Mouse (Mus musculus): ENCODE measurements around the gene Lrrfip1.

Gene Lrrfip1

GRCm38 (mm10) chr1:90998268-90998890 lies at the start of gene Lrrfip1:
Gene Lrrfip1 (plus strand): TSS chr1:90998737.
- DNase-seq (ENCODE audit: low read depth, low spot score) = peak; percentile 28

- no peak for DNase-seq (ENCODE audit: low read depth, low spot score)
Measured at GRCm38 (mm10) chr1:90949309-90949708, 49.2 kb upstream of the Lrrfip1 start.

DNA sequence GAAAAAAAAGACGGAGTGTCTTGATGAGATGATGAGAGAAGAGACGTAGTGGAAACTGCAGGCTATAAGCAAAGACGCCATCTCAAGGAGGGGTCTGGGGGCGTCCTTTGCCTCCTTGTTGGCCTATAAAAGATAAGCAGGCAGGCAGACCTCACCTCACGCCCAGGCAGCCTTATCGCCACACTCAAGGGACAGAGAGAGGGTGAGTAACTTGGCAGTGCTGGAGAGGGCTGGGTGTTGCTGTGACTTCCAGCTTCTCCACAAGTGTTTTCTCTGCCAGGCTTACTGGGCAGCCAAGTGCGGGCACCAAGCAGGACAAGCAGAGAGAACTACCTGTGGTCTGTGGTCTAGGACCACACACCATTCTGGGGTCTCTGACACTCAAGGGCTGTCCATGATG lies 46.9 kb upstream of the Lrrfip1 start:
- no peak for DNase-seq (ENCODE audit: low read depth, low spot score)

DNA sequence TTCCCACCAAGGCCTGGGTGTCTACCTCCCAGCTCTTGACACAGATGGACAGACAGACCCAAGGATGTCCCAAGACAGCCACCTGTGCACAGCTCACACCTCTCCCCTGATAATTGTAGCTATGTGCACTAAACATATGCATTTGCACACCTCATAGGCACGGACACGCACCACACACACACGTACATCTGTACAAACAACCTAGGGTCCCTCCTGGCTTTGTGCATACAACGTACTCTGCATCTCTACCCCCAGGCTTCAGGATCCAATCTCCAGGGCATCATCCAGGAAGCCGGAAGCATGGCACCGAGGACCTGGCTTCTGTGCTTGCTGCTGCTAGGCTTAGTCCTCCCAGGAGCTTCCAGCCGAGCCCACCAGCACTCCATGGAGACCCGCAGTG lies 45.7 kb upstream of the Lrrfip1 start, which contains the start of gene Prlh:
Gene Prlh (plus strand): TSS at position 301 of the 400 bp plus-strand sequence.
- DNase-seq (ENCODE audit: low read depth, low spot score) = no peak

GRCm38 (mm10) chr1:90953688-90954087 lies 44.8 kb upstream of the Lrrfip1 start:
- DNase-seq (ENCODE audit: low read depth, low spot score) = no peak

DNA sequence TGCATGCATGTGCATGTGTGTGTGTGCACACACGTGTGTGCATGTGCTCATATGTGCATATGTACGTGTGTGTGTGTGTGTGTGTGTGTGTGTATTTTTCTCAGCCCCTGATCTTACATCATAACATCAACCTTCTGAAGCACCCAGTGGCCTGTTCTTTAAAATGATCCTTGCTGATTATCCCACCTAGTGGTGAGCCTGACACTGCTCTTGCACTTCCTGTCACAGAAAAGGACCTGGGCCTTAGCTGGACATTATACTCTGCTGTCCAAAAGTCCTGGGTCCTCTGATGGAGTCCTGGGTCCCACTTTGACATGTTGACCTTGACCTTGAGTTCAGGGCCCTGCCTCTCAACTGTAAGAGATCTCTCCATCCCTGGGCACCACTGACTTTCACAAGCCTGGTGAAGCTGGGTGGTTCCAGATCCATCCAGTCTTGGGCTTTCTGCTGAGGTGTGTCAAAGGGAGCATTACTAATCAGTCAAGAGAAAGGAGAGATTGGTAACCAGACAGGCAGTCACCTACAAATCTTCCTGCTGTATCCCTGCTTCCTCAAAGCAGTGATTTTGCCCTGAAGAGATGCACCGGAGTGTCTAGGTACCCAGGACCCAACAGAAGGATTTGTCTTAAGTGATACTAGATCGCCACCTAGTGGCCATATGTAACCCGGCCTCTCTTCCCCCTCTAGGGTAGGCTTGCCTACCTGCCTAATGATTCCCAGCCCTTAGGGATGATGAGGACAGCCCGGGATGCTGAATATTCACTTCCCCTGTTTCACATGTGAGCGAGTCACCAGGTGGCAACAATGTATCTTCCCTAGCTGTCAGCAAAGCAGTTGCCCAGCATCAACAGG lies 42.1 kb upstream of the Lrrfip1 start:
- DNase-seq (ENCODE audit: low read depth, low spot score) = peak; percentile 81

- no peak for DNase-seq (ENCODE audit: low read depth, low spot score)
Measured at GRCm38 (mm10) chr1:90962526-90962925, 36.0 kb upstream of the Lrrfip1 start.

DNA sequence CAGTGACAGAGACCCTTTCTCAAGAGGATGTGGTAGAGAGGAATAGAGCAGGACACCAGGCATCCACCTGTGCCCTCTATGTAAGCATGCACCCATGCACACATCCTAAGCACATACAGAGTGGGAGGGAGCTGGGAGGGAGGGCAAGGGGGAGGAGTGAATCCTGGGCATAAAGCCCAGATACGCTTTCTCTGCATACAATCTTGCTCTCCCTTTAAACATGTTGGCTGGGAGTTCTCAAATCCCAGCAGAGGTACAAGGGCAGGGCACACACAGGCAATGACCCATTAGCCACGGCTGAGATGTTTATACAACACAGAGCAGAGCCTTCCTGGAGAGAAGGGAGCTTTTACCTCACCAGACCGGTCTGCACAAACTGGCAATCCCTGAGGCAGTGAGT lies 35.5 kb upstream of the Lrrfip1 start:
- DNase-seq (ENCODE audit: low read depth, low spot score) = no peak

GRCm38 (mm10) chr1:90967583-90967982 lies 31.0 kb upstream of the Lrrfip1 start:
- DNase-seq (ENCODE audit: low read depth, low spot score) = no peak

DNA sequence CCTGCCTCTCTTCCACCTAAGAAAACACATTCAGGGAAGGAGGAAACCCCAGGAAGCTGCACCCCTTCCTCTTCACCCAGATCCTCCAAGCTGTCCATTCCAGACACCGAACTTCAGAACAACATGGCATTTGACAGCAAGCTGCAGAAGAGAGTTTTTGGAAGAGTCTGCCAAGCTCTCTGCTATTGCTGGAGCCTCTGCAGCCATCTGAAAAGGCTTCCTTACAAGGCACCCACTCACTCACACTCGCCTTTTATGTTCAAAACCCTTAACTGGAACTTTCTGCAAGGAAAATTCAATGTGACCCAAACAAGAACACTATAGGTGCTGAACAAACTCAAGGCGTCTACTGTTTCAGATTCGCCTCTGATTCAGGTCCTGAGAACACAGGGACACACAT lies 29.9 kb upstream of the Lrrfip1 start:
- DNase-seq (ENCODE audit: low read depth, low spot score) = no peak

- DNase-seq (ENCODE audit: low read depth, low spot score) = no peak
Measured at GRCm38 (mm10) chr1:90969347-90969784, 29.2 kb upstream of the Lrrfip1 start, which contains the start of gene Rab17. Gene Rab17 (minus strand): TSS chr1:90969661.

- DNase-seq (ENCODE audit: low read depth, low spot score) = no peak
Measured at GRCm38 (mm10) chr1:90969881-90970390, 28.6 kb upstream of the Lrrfip1 start.

DNA sequence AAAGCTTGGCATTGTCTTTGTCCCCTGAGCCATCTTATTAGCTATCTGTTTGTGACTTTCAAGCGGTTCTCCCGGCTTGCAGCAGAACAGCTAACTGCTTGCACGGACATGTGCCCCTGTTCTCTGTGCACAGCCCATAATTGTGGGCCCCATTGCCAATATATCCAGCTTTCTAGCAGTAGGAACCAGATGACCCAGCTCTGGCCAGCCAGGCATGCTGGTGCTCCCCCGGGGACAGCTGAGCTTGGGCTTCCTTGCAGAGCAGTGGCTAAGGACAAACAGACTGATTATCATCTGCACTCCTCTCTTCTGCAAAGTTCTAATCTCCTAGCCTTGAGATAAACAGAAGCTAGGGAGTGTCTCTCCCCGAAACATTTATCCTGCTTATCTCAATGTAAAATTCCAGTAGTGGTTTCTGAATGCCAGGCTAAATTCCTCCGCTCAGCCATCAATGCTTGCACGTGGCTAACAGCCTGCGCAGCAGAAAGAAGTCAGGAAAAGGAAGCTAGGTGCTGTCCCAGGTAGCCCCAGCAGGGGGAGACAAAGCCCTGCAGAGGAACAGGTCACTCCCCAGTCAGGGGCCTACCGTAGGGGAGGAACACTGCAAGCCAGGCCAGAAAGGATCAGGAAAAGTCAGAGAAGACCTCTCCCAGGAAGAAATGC lies 25.5 kb upstream of the Lrrfip1 start:
- DNase-seq (ENCODE audit: low read depth, low spot score) = peak; percentile 88

GRCm38 (mm10) chr1:90973574-90973911 lies 25.0 kb upstream of the Lrrfip1 start:
- DNase-seq (ENCODE audit: low read depth, low spot score) = no peak

GRCm38 (mm10) chr1:90974906-90975649 lies 23.5 kb upstream of the Lrrfip1 start:
- DNase-seq (ENCODE audit: low read depth, low spot score) = no peak

GRCm38 (mm10) chr1:90975960-90976359 lies 22.6 kb upstream of the Lrrfip1 start:
- DNase-seq (ENCODE audit: low read depth, low spot score) = no peak

DNA sequence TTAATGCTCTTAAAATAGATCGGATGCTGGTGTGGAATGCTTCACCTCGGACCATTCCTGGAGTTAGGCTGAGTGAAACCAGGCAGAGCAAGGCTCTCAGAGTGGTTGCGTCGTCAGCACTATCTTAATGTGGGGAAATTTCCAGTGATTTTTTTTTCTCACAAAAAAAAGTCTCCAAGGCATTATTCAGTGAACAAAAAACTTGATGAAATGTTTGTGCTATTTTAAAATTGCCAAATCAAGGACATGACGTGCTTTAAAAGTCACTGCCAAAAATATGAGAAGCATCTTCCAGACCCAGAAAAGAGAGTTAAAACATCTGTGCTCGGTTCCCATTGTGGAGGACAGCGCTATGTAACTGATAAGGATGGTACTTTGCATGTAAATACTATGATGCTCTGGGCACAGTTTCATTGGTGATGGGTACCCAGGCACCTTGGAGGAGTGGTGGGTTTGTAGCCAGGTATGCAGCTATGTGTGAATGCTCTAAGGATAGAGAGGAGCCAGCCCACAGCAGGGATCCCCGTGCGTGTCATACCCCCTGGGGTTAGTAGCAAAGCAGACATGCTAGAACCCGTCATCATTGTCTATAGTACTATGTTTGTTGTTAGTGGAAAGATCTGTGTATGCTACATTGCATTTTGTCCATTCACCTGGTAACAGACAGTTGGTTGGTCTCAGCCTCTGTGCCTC lies 17.8 kb upstream of the Lrrfip1 start:
- DNase-seq (ENCODE audit: low read depth, low spot score) = no peak

GRCm38 (mm10) chr1:90981346-90981745 lies 17.2 kb upstream of the Lrrfip1 start:
- DNase-seq (ENCODE audit: low read depth, low spot score) = no peak

- no peak for DNase-seq (ENCODE audit: low read depth, low spot score)
Measured at GRCm38 (mm10) chr1:90995916-90996315, 2.6 kb upstream of the Lrrfip1 start.

DNA sequence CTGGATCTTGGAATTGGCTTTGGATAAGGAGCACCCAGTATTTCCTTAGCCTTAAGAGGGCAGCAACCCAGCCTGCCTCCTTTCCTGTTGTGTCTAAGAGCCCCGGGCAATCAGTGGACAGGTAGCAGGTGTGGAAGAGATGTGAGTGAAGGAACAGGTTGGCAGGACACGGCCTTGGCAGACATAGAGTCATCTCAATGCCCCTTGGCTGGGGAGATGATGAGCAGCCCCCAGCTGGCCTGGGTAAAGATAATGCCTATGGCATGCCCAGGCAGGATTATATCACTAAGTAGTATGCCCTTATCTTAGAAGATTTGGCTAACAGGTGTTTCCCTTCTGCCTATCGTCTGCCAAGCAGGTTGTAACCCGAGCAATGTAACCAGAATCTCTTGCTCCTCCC lies 1.4 kb upstream of the Lrrfip1 start:
- no peak for DNase-seq (ENCODE audit: low read depth, low spot score)

DNA sequence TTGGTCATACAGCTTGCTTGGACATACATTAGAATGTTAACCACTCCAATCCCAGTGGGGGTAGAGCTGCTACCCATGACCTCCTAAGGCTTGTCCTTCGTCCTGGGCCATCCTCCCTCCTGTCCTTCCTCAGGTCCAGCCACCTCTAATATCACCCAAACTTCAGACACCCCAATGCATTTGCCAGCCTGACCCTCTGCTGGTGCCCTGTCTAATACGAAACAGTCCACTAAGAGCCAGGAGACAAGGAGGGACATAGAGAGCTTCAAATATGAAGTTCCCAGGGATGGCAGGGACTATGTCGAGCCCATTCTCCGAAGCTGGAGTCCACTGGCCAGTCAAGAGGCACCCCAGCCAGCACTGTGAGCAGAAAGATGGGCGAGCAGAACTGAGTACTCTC lies 896 bp upstream of the Lrrfip1 start:
- no peak for DNase-seq (ENCODE audit: low read depth, low spot score)
